Mouse (Mus musculus) layer of hippocampus, adult 9-11 months (tissue): ENCODE data around the gene Gtf2e1.

Experiments used
- DNase-seq: peaks from one replicate; pipeline ENCODE4 v3.0.0; 2022

The Gtf2e1 gene

DNA sequence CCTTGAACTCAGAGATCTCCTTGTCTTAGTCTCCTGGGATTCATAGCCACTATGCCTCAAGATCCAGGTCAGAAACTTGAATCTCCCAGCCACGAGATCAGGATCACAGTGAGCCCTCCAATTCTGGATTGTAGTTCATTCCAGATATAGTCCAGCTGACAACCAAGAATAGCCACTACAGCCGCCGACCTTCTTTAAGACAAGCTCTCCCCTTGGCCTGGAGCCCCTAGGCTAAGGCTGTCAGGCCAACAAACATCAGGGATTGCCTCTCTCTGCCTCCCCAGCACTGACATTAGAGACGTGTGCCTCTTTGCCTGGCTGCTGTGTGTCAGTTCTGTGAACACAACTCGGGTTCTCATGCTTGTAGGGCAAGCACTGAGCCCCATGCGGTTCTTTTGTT is 1.2 kb upstream of the Gtf2e1 start:
- DNase-seq = no peak

DNA sequence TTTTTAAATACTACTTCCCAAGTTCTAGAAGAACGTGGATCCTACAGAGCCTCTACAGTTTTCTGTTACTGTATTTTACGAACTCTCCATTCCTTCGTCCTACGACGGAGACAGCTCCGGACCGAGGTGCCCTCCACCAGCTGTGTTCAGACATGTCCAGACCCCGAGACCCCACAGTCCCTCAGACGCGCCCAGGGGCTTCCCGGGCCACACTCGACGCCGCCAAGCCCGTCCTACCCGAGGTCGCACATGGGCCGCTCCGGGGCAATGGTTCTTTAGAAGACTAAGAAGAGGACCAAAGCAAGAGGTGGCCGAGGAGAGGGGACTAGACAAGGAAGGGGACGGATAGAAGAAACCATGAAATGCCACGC is 364 bp downstream of the Gtf2e1 start:
- no peak for DNase-seq

DNA sequence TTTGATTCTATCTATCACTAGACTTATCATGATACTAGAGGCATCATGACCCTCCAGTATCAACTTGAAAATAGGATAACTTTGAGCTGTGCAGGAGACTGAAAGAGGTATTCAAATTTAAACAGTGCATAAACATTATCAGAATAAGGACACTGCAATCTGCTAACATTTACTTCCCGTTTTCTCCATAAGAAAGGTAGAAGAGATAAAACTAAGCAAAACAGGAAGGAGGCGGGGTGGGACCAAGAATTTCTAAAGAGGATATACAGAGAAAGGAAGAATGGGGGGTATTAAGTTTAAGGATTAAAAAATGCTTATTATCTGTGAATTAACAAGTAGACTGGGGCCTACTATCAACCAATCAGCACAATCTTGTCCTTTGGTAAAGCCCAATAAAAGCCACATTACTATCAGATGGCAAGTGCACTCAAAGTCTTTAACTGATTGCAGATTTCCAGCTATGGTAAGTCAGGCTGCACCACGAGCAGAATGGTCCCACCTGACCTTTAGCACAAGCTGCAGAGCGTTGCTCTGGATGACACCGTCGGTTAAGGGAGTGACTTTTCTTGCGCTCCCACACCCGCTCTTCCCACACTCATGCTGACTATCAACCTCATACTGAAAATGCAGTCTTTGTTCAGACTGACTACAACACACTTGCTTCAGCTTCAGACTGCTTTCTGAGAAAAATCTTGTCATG is 6.1 kb downstream of the Gtf2e1 start:
- no peak for DNase-seq

DNA sequence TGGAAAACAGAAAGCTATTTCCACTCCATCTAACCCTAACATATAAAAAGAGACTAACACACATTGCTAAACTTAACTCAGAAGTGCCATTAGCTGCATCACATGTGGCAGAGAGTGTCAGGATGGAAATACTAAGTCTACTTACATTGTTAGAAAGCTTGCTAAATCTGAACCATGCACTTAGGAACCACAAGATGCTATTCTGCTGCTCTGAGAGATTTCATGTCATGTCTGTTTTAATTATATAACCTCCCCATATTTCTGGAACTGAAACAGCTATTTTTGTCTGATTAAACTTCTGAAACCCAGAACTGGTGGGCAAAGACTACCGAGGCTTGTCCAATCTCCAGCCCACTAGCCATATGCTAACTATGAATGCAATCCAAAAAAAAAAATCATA is 7.5 kb downstream of the Gtf2e1 start:
- DNase-seq = no peak

DNA sequence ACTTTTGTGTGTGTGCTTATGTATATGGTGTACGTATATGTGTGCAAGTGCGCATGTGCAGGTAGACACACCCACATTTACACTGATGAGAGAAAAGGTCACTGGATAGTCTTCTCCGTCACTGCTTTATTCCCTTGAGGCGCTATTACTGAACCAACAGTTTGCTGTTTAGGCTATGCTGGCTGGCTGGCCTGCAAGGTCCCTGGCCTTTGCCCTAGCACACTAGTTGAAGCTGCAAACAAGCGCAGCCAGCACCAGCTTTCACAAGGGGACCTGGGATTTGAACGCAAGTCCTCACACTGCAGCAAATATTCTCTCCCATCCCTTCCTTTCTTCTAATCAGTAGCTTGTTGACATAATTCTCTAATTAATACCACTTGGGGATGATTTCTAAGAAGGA is 9.4 kb downstream of the Gtf2e1 start:
- no peak for DNase-seq

DNA sequence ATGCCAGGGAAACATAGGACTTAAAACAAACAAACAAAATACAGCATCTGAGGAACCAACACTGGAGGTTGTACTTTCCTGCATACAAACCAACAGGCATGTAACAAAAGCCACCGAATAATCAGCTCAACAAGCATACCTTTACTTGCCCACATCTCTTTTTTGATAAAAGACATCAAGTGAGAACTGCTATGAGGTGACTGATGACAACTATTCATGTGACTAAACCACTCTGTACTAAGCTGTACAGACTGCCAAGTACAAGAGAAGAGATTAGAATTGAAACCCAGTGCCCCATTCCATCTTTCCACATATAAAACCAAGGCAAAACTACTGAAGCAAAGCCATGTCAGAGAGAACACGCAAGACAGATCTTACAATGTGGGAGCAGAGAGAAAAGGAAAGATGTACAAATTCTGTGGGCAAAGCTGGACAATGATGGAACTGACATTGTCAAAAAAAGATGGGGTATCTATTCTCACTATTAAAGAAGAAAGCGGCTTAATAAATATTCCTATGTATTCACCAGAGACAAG is 12.8 kb downstream of the Gtf2e1 start:
- DNase-seq = no peak

DNA sequence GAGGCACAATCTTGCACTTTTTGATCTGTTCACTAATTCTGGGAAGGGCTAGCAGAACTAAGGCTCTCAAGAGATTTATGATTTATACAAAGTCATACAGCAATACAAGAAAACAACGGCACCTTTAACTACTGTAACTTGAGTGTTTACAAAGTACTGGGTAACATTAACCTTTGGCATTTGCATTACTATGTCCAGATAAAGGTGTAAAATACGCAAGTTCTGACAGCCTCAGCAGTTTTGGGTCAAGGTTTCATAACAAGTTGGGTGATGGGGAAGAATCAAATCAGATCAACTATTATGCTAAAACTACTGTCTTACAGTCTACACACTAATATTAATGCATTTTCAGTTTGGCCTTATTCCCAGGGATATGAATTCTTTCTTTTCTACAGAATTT is 14.5 kb downstream of the Gtf2e1 start:
- no peak for DNase-seq

DNA sequence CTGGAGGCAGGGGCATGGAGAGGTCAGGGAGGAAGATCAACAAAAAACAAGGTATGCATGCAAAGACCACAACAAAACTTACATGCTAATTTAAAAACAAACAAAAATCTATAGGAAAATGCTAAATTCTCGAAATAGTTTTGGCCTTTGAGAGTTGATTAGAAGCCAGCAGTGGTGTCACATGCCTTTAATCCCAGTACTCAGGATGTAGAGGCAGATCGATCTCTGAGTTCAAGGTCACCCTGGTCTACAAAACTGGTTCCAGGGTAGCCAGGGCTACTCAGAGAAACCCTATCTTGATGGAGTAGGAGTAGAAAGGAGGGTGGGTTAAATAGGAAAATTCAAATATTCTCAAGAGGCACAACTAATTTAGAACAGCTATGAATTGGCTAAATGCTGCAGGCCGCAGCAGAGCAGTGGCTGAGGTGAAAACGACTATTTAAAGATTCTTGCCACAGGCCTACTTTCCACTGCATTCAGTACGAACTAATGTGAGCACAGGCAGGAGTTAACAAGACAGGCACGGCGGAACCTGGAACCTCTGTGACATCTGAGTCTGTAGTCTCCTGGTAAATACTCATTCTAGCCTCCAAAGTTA is 17.4 kb downstream of the Gtf2e1 start:
- DNase-seq = no peak

DNA sequence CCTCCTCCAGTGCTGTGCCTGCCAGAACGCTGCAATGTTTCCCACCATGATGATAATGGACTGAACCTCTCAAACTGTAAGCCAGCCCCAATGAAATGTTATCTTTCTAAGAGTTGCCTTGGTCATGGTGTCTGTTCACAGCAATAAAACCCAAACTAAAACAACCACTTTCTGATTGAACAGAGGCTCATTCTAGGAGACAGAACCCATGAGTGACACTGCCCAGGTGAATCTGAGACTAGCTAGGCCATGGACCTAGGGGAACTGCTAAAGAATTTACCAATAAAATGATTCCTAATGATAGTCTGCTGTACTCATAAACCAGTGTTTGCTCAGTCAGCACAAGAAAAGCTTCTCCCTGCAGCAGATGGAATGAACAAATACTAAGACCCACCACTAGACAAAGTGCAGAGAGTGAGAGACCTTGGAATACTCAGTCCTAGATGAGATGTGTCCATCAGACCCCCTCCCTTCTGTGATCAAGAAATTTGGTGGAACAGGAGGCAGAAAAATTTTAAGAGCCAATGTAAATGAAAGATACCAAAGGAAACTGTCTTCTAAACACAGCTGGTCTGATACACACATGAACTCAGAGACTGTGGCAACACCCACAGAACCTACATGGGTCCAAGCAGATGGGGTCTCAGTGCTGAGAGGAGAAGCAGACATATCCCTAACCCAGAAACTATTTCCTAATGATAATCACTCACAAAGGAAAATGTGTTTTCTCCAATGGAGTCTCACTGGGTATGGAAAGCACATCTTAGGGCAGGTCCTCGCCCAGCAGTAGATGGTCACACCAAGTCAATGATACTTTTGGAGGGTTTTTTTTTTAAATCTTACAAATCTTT is 19.2 kb downstream of the Gtf2e1 start:
- DNase-seq = no peak

DNA sequence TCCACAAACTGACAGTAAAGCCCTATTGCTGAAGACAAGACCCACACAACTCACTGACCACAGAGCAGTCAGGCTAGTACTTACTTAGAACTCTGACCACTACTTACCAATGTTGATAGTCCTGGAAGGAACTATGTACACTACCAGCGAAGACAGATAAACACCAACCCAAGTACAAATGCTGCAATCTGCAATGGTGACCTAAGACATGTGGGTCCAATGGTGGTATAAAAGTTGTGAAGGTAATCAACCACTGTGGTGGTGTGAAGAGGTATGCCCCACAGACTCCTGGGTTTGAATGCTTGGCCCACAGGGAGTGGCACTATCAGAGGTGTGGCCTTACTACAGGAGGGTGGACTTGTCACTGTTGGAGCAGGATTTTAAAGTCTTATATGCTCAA is 19.9 kb downstream of the Gtf2e1 start:
- no peak for DNase-seq

DNA sequence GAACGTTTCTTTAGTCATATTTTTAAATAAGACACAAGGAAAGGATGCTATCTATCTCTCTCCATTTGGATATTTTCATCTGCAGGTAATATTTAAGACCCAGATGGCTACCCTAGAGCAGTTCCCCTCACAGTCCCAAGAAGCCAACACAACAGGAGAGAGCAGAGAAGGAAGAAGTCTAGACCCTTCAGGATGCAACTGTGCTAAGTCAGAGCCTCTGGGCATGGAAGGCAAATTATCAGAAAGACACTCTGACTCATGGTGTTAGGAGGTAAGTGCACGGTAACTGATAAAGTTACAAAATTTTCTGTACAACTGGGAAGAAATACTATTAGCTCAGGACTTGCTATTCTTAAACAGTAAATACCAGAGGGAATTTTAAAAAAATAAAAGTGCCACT is 20.9 kb downstream of the Gtf2e1 start:
- DNase-seq = no peak

DNA sequence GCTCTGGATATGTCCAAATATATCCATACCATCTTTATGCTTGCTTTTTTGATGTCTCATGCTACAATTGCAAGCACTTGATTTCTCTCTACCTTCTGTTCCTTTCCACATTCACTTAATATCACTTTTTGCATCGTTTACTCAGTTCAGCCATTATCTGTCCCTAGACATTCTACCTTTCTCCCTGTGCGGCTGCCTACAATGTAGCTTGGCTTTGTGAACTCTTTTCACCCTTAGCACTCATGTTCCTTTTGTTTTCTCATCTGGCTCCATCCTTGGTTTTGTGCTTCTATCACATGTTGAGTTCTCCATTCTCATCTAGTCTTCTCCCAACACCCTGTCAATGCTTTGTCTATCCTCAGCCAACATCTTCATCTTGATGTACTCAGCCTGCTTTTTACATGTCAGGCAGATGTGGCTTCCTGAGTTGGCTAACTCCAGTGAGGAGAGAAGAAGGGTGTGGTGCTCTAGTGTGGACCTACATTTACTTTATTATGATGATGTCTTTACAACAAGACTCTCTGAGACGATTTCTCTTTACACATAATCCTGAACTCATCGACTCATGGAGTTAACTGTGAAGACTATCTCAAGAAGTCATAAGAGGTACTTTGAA is 21.9 kb downstream of the Gtf2e1 start:
- DNase-seq = no peak

DNA sequence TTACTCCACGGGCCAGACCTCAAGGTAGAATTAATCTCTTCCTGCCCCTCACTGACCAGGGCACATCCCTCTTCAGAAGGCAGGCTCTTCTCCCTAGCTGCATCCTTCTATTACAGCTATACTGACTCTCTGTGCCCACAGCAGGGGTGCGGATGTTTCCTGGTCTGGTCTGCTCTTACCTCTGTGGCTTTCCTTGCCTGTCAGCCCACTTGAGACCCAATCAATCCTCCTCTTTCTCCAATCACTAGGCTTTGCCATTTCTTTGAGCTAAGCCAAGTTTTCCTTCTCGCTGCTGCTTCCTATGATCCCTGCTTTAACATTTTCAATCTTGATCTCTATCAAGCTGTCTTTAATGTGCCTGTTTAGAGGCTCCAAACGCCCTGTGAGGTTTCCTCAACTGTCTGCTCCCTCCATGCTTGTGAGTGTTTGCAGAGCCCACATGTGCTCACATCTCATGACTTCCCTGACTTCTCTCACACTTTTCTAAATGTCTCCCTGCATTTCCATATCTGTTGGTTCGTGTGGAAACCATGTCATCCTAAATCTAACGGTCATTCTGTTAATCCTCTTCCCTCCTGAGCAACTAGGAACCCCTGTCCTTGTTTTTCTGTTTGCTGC is 23.1 kb downstream of the Gtf2e1 start:
- DNase-seq = no peak

DNA sequence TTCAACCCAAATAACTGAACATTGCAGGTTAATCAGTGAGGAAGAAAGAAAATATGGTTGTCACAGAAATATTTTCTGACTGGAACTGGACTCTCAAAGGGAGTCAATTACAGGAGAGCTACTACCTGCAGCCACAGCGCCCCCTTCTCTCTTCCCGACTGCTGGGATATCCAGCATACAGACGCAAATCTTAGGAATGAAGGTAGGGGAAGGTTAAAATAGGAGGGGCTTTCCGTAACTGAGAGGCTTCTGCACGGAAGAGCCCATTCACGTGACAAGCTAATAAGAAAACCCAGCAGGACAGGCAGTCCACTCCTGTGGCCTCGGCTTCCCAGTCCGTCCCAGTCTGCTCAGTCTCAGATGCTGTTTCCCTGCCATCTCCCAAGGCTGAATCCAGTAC is 24.9 kb downstream of the Gtf2e1 start:
- no peak for DNase-seq

DNA sequence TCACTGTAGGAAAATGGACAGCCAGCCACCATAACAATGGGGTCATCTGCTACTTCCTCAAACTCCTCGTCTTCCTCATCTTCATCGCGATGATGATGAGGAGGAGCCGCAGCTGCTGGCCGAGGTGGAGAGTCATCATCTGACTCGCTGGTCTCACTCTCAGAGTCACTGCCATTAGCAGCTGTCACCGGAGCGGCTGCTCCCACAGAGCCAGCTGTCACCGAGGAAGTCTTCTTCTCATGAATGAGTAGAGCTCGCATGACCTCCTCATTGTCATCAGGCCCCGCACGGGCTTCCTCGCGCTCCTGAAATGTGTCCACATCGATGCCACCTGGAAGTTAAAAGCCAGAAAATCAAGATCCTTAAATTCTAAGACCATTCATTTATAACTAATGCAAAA is 28.1 kb downstream of the Gtf2e1 start:
- DNase-seq = no peak

DNA sequence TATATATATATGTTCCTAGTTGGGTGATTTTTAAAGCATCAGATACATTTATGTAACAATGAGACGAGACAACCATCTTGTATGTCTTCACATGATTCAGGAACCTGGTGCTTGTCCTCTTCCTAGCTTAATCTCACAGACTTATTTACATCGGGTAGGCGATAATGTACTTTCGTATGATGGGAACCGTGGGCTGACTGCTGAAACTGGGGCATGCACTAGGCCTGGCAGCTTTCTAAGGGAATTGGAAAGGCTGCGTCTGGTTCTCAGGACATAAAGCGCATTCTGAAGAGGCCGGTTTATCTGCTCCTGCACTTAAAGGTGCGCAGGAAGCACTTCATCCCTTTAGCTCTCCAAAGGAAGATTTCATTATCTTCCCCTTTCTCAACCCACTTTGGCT is 32.8 kb downstream of the Gtf2e1 start:
- no peak for DNase-seq

DNA sequence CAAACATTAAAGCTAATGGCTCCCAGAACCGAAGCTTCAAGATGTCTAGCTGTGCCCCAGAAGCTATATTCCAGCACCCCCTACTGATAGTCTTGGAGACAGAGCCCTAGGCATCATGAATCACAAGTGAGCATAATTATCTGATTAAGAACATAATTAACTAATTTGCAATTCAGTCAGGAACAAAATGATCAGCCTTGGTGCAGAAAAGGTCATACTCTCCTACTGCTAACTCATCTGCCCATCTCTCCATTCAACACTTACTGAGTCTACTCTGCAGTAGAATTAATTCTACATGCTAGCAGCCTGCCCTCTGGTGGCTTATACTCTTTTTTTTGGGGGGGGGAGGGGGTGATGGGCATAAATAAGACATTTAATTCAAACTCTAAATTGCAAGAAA is 35.1 kb downstream of the Gtf2e1 start:
- DNase-seq = no peak

DNA sequence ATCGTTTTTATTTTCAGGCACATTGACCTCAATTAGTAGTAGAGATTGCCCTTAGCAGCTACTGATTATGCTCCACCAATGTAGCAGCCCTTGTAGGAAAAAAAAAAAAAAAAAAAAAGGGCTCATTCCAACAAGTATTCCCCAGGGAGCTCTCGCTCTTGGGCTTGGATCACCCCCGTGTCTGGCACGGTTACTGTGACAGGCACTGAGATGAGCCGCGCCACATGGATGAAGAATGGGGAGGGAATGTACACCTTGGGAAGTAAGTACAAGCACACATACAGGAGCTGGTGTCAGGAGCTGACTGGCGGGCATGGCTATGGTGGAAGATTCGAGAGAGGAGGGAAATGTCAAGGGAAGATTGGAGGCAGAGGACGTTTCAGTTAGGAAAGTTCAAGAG is 41.0 kb downstream of the Gtf2e1 start:
- DNase-seq = no peak

DNA sequence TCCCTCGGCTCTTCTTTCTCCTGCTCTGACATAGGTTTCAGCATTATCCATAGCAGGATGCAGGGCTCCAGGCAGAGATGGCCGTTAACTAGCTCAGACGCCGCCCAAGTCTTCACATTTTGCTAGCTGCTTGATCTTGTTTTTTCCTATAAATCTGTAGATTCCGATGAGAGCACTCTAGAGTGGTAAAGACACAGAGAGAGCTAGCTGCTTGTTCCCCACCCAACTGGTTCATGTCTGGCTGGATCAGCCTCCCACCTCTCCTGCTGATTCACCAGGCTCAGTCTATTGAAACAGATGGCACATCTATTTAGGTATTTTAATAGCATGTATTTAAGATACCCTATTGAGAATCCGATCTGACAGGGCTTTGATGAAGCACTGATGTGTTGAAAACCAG is 44.6 kb downstream of the Gtf2e1 start:
- peak; percentile 76 for DNase-seq

DNA sequence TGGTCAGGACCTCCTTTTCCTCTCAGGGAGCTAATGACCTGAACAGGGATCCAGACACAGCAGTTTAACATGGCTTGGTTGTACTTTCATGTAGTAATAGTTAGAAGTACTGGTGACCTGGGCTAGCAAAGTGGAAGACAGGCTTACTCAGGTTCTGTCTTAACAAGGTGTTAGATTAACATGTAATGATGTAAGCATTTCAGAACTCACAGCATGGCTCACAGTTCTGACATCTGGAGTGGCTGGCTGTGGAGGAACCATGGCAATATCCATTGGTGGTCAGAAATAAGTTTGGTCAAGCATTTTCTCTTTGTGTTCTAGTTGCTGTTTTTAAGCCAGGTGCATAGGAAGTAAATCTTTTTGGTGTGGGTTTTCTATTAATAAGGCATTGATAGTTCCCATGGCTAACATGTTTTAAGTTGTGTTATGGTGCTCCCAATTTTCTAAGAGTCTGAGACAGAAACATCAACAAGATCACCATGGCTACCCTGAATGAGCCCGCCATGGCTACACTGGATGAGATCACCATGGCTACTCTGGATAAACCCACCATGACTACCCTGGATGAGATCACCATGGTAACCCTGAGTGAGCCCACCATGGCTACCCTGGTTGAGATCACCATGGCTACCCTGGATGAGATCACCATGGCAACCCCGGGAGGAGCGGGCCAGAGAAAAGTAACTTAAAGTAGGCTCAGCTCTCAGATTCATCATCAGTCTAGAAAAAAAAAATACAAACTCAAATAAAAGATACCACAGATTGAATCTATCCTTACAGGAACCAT is 52.6 kb downstream of the Gtf2e1 start:
- peak; percentile 29 for DNase-seq

DNA sequence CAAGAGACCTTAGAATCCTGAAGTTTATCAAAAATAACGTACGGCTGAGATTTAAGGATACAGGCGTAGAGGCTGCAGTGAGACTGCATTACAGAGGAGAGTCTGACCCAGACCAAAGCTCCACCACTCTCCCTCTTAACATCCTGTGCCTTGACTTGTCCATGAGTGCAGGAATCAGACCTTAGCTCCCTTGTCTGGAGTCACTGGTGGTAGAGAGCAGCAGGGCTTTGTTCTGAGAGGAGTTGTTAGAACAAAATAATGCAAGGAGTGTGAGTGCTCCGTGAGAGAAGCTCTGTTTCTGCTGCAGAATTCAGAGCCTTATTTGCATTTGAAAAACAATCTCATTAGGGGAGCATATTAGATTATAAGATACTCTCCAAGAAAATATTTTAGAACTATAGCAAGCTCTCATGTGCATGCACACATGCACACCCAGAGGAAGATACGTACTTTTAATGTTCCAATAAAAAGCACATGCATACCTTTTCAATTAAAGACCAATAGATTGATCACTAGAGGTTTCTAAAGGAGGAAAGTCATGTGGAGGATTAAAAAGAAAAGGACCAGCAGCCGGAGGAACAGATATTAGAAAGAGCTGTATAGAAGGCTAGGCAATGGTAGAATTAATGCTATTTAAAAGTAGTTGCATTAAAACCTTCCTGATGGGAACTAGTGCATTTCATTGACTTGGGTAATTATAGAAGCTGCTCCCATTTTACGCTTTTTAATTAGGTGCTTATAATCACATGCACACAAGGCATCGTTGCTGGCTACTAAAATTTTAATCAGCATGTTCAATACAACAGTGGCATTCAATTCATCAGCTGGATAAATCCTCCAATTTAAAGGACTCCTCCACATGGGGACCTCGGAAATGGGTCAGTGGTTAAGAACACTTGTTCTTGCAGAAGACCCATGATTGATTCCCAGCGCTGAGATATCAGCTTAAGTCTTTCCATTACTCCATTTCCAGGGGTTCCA is 61.0 kb downstream of the Gtf2e1 start:
- DNase-seq = no peak
